Mouse (Mus musculus) 416B (cell line): Measurements from ENCODE around the gene S100pbp.
A peak's percentile ranks its signal among the peaks of the same experiment; 100 is the strongest.

Experiments used
- DNase-seq: peaks from one replicate; pipeline ENCODE4 v3.0.0; 2011; ENCODE audit warnings: low read depth

Gene S100pbp

GRCm38 (mm10) chr4:129128582-129129338 is 60.8 kb downstream of the S100pbp start:
- DNase-seq: no peak

DNA sequence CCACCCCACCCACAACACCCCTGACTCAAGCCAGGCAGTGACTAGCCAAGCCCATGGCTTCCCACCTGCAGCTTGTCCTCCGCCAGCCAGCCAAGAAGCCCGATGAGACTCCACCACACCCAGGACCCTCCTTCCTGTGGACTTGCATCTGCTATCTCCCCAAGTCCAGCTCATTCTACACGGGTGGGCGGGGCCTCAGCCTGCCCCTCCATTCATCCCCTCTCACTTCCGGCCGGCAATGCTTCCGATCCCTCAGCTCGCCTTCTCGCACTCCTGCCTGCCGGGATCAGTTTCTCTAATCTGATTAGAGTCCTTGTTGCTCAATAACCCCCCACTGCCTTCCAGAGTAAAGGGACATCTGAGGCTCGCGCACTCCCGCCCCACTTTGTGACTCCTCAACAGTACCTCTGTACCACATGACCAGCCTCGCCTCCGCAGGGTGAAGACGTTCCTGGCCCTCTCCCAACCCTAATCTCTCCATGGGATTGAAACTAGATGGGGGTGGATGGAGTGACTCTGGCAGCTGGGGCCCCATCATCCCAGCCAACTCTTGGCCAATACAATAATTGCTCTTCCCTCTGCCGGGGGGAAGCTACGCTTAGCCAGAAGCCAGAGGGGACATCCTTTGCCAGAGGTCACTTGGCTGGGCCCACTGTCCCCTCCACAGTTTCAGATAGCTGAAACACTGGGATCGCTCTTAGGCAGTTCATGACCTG is 63.6 kb downstream of the S100pbp start:
- no peak for DNase-seq

GRCm38 (mm10) chr4:129124652-129125146 is 64.8 kb downstream of the S100pbp start:
- no peak for DNase-seq

DNA sequence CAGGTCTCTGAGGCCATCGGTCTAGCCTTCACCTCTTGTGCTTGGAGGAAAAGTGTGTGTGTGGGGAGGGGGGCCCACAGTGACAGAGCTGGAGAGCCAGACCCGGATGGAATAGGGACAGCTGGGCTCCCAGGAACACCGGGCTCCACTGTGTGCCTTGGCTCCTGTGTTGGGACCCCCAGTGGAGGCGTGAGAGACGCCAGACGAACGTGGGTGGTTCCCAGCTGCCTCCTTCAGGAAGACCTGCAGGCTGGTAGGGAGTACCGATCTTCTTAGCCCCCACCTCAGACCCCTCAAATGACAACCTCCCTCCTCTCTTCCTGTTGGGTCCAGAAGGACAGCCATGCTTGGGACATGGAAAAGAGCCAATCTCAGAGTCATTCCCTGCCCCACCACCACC is 66.8 kb downstream of the S100pbp start:
- no peak for DNase-seq

DNA sequence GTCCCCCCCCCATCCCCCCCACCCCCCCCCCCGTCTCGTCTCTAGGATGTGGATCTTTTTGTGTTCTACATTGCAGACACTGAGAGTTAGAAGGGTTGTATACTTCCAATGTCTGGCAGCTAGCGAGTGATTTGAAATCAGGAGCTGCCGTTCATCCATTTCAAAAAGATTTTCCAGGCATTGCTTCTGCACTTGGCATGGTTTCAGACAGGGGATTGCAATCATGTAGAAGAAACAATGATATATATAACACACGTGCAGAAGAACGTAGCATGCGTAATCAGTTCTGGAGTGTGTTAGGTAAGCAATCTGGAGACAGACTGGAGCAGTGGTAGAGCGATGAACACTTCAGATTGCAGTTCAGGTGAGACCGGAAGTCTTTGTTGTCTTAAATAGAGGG is 67.4 kb downstream of the S100pbp start:
- no peak for DNase-seq

DNA sequence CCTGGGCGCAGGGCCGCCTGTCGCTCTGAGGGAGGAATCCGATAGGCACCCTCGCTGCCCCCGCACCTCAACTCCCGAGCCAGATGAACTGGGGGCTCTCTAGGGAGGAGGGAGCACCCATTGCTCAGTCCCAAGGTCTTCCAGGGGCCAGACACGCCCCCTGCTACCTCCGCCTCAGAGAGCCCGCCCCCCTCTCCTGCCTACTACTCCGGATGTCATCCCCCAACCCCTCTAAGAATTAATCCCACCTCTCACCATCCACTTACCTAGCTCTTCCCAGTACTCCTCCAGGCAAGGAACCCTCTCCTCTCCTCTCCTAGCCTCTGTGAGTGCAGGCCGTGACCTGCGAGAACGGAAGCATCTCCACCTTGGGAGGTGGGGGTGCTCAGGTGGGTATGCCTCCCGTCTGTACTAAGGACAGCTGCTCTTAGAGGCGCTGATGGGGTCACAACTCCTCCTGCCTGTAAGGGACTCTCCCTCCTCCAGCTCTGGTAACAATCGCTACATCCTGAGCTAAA is 67.9 kb downstream of the S100pbp start, which contains the start of gene Hpca:
Gene Hpca (minus strand): TSS at position 468 of the 518 bp plus-strand sequence.
- no peak for DNase-seq

DNA sequence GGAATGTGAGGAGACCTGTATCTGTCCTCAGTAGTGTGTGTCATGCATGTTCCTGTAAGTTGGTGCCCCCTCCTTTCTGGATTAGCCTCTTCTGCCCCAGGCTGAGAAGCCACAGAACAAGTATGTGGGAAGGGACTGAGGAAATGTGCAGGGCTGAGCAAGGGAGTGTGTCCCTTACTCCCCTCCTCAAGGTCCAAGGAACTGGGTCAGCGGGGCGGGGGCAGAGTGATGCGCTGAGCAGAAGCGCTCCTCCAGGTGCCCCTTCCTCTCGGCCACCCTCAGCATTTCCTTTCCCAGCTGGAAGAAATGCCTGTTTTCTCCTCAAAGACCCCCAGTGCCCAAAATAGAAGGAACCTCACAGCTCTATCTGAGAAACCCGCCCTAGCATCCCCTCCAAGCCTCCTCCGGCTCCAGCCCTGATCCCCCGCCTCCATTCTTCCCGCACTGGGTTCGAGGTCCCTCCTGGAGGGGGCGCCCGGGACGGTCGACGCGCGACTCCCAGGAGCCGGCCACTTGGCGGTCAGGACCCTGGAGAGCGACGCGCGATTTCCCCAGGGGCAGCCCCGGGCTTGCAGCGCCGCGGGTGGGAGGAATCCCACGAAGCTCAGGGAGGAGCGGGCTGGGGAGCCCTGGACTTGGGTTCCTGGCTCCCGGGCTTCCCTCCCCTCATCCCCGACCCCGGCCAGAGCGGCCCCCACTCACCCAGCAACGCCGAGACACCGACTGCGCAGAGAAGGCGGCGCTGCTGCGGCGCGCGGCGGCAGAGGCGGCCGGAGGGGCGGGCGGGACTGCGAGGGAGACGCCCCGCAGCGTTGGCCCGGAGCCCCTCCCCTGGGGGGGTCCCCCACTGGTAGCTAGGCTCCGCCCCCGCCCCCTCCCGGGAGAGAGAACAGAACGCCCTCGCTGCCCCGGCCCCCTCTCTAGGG is 68.7 kb downstream of the S100pbp start:
- DNase-seq: no peak

DNA sequence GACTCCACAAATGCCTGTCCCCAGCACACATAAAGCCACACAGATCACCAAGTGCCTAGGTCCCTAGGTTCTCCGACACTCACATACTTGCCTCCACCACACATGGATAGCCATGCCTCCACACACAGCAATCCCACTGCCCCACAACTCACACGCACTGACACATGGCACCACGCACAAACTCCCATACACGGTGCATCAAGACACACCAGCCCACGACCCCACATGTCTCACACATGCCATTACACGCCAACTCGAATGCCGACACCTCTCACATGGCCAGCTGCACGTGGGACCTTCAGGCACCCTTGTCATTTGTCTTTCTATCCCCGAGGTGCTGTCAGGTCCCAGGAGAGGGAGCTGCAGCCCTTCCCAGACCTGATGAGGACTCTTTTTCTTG is 69.8 kb downstream of the S100pbp start:
- no peak for DNase-seq

- no peak for DNase-seq
These were observed 71.6 kb downstream of the S100pbp start for GRCm38 (mm10) chr4:129117720-129118510.

DNA sequence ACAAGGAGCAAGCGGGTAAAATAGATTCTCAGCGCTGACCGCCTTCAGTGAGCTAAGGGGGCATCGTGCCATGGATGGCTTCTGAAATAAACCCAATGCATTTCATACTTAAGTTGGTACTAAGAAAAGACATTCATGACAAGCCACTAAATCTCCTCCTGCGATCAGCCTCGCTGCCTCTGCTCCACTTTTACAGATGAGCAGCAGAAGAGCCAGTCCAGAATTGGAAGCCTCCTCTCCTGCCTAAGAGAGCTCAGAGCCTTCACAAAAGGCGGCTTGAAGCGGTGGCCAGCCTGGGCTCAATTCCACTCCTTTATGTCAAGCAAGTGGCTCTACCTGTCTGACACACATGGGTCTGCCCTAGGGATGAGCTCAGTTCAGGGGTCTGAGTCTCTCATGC is 72.8 kb downstream of the S100pbp start:
- no peak for DNase-seq

DNA sequence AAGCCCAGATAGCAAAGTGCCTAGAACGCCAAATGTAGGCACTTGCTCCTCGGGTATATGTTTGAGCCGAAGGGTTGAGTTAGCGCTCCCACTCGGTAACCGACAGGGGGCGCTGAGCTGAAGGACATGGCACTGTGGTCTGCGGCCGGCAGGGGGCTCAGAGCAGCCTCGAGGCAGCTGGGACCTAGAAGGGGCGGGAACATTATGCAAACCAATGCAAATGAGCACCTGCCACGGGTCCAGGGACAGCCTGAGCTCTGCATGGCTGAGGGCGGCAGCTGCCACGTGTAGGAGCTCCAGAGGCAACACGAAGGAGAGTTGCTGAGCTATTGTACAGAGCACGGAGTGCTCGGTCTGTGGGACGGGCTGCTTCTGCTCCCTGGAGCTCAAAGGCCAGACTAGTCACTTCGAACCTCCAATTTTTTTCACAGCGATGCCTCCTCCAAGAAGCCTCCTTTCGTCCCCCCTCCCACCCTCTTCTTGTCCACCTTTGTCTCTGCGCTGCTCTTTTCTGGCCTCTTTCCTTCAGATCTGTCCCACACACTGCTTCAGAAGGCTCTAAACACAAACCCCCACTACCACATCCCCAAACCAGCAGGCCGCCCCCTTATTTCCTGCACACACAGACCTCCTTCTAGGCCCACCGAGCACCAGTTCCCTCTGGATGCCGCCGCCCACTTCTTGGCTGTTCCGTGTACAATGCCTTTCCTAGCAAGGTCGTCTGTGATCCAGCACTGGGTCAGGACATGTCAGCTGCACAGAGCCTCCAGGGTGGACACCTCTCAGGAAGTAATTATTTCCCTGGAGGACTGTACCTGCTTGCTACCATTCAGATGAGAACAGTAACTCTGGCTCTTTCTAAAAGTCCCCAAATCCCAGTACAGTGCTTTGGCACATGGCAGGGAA is 76.2 kb downstream of the S100pbp start:
- DNase-seq: peak; percentile 83

GRCm38 (mm10) chr4:129112231-129112630 is 77.3 kb downstream of the S100pbp start:
- no peak for DNase-seq

DNA sequence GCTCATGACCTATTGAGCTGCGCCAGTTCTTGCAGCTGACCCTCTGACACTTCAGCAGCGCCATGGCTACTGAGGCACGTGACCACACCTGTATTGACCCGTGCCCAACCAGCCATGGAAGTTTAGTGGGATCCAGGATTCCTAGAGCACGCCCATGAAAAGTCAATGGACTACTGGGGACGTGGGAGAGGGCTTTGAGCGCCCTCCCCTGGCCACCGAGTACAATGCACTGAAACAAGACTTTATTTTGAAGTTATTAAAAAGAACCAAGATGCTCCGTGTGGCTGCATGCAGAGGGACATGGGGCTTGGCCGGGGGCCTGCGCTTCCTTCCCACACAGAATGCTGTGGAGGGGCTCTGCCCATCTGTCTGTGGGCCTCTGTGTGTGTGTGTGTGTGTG is 78.2 kb downstream of the S100pbp start:
- DNase-seq: peak; percentile 45

- DNase-seq: no peak
These were observed 78.7 kb downstream of the S100pbp start for GRCm38 (mm10) chr4:129110804-129111203.

DNA sequence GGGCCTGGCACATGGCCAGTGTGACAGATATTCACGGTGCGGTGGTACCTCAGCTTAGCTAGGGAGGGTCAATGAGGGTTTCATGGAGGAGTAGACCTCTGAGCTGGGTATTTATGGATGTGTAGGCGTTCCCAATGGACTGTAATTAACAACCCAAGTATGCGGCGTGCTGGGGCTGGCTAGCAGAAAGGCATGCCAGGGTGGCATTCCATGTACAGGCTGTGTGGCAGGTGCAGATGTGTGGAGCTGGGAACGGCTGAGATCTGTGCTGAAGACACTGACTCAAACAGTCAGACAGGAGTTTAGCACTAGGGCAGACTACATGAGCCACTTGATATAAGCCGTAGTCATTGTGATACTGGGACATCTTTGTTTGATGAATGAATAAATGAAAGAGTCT is 80.9 kb downstream of the S100pbp start:
- no peak for DNase-seq

DNA sequence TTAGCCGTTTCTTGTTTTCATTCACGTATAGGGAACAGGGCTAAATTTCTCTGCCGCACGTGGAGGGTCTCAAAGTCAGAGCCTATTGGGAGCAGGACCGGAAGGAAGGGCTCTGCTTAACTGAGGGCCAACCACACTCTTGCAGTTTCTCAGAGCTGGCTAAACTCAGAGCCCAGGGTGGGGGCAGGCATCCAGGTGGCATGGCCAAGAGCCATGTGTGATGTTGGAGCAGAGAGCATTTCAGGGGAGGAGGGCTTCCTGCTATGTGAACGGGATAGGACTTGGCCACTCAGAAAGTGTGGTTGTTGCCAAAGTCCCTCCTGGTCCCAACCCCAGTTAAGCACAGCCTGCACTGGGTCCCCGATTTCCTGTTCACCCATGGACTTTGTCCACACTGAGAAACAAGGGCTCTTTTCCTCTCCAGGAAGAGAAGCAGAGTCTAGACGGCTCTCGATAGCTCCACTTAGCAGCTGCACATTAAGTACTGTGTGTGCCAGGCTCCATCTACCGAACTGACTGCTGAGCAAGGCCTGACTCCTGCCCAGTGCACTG is 82.1 kb downstream of the S100pbp start:
- DNase-seq: peak; percentile 5

- no peak for DNase-seq
These were observed 83.5 kb downstream of the S100pbp start for GRCm38 (mm10) chr4:129106073-129106472.

GRCm38 (mm10) chr4:129105356-129105755 is 84.2 kb downstream of the S100pbp start, which contains the start of gene Tmem54:
Gene Tmem54 (plus strand): TSS chr4:129105548.
- DNase-seq: no peak

GRCm38 (mm10) chr4:129102133-129102829 is 87.2 kb downstream of the S100pbp start:
- no peak for DNase-seq
